Mouse (Mus musculus): ENCODE results near the gene Ppcs. TPM values are rescaled to one million over a fixed set of nuclear protein-coding genes. Genes with fewer than 3 reads are reported as not detected.
A peak's percentile ranks its signal among the peaks of the same experiment; 100 is the strongest.

The Ppcs gene
- 25.0 and 25.5 TPM in 2 replicates for polyA plus RNA-seq (2014; fragmentation: Nextera tagmentation; extraction: Ambion mirVana)

DNA sequence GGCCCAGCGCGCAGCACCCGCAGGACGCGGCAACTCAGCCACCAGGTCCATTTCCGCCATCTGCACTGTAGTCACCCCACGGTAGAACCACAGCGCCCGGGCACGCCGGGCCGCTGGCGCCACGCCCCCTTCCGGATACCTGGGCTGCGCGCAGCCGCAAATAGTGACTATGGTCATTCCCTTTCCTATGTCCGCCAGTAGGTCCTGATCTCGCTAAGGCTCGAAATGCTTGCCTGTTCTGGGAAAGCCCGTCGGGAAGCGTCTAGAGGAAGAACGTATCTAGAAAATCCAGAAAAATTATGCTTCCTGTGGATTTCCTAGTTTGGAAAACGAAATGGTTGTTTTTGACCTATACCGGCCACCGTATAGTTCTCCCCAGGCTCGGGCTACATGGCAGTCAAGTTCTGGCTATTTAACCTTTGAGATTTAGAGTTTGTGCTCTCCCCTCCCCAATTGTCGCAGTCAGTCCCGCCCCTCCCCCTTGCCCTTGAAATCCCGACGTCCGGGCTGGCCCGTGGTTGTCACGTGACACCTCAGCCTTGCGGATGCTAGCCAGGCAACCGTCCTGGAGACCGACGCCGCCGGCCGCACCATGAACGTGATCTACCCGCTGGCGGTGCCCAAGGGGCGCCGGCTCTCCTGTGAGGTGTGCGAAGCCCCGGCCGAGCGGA lies at the start of gene Ppcs, which contains the start of gene Zmynd12:
Gene Ppcs, minus strand, starts transcription at position 127 of the 671 bp plus-strand sequence.
Gene Zmynd12, plus strand, starts transcription at position 521 of the 671 bp plus-strand sequence.
- Histone ChIP-seq H3K4me2 (ENCODE audit: low read depth) (peak within 1 kb of the TSS; percentile 91), H3K9ac (ENCODE audit: low read length) (peak within 1 kb of the TSS; percentile 78), H3K27me3 (ENCODE audit: control insufficient read depth, insufficient read depth, low read length) (no peaks in the 10 kb centered on the region), H3K9me3 (ENCODE audit: control insufficient read depth, low read length) (no peaks in the 10 kb centered on the region), H3K27ac (ENCODE audit: low read depth, low read length) (peak within 1 kb of the TSS; percentile 67), H3K4me1 (ENCODE audit: control insufficient read depth, insufficient read depth, low read length) (peaks cover 5% of the 10 kb centered on the region), H3K36me3 (ENCODE audit: control insufficient read depth, insufficient read depth, low read length) (no peaks in the 10 kb centered on the region), H3K4me3 (ENCODE audit: low read depth, low read length) (peak within 1 kb of the TSS; percentile 58)
- under 1% methylated on average over 52 of the region's 52 CpGs for WGBS
- DNase-seq (ENCODE audit: low spot score) (peak; percentile 92), ATAC-seq (ENCODE audit: insufficient read depth, low FRiP score, low TSS enrichment) (peak; percentile 92)

DNA sequence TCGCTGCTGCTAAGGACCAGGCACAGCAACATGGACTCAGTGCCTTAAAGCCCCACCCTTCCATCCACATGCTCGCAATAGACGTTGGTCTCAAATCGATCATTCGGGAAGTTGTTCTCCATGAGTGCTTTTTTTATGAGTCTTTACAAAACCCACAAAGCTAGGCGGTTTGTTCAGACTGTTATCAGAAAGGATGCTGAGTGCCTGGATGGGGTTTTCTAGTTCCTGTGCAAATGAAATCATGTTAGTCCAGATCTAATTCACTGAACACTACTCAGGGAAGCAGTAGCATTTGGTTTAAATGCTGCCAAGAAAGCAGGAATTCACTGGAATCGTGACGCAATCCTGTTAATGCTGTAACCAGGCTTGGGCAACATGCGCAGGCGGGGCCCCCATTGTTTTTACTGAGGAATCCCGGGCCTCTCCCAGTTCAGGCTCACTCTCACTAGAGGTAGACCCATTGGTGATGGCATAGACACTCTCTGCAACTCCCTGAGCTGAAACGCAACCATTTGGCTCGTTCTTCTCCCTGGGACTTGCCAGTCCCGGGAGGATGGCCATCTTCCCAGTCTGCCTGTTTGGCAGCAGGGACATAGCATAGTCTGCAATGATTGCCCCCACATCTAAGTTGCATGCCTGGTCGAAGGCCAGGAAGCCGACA lies 45.6 kb upstream of the Ppcs start:
- Histone ChIP-seq H3K36me3 (ENCODE audit: control insufficient read depth, insufficient read depth, low read length) (no peaks in the 10 kb centered on the region), H3K27me3 (ENCODE audit: control insufficient read depth, insufficient read depth, low read length) (no peaks in the 10 kb centered on the region), H3K9me3 (ENCODE audit: control insufficient read depth, low read length) (no peaks in the 10 kb centered on the region), H3K4me2 (ENCODE audit: low read depth) (no peak overlapping the region), H3K27ac (ENCODE audit: low read depth, low read length) (no peak overlapping the region), H3K4me1 (ENCODE audit: control insufficient read depth, insufficient read depth, low read length) (0 out of 2 replicates have a peak, but pooled peaks cover 2% of the 10 kb centered on the region), H3K9ac (ENCODE audit: low read length) (no peak overlapping the region), H3K4me3 (ENCODE audit: low read depth, low read length) (no peak overlapping the region)
- no peak for ATAC-seq (ENCODE audit: insufficient read depth, low FRiP score, low TSS enrichment)
- 89% methylated on average over 16 of the region's 16 CpGs for WGBS
- DNase-seq (ENCODE audit: low spot score): no peak

- Histone ChIP-seq H3K4me2 (ENCODE audit: low read depth) (no peak overlapping the region), H3K9me3 (ENCODE audit: control insufficient read depth, low read length) (no peaks in the 10 kb centered on the region), H3K27ac (ENCODE audit: low read depth, low read length) (no peak overlapping the region), H3K4me1 (ENCODE audit: control insufficient read depth, insufficient read depth, low read length) (0 out of 2 replicates have a peak, but pooled peaks cover 2% of the 10 kb centered on the region), H3K4me3 (ENCODE audit: low read depth, low read length) (no peak overlapping the region), H3K9ac (ENCODE audit: low read length) (no peak overlapping the region), H3K27me3 (ENCODE audit: control insufficient read depth, insufficient read depth, low read length) (no peaks in the 10 kb centered on the region), H3K36me3 (ENCODE audit: control insufficient read depth, insufficient read depth, low read length) (no peaks in the 10 kb centered on the region)
- DNase-seq (ENCODE audit: low spot score): no peak
- WGBS: 85% methylated on average over 5 of the region's 5 CpGs
- no peak for ATAC-seq (ENCODE audit: insufficient read depth, low FRiP score, low TSS enrichment)
These were observed 43.6 kb upstream of the Ppcs start for GRCm38 (mm10) chr4:119465841-119466240.

DNA sequence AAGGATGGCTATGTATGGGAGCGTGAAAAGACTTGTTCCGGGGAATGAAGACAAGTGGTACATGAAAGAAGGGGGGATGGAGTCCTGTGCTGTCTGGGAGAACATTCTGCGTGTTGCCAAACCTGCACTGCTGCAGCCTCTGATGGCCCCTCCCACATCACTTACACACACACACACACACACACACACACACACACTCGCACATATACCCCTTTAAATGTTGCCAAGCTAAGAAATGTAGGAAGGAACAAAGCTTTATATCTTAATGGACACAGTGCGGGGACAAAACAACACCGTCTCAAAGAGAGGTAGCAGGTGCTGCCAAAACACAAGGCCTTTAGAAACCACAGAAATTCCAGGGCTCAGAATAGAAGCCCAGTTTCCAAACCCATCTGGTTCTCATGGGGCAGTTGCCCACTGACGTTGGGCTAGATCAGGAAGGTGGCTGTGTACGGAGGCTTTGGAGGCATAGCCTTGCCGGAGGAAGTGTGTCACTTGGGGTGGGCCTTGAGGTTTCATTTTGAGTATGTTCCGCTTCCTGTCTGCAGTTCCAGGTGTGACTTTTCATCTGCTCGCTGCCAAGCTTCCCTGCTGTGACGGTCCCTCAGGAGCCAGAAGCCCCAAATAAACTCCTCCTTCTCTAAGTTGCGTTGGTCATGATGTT lies 41.7 kb upstream of the Ppcs start:
- ATAC-seq (ENCODE audit: insufficient read depth, low FRiP score, low TSS enrichment) (no peak), DNase-seq (ENCODE audit: low spot score) (no peak)
- WGBS: 84% methylated on average over 13 of the region's 13 CpGs
- Histone ChIP-seq H3K9me3 (ENCODE audit: control insufficient read depth, low read length) (no peaks in the 10 kb centered on the region), H3K9ac (ENCODE audit: low read length) (no peak overlapping the region), H3K36me3 (ENCODE audit: control insufficient read depth, insufficient read depth, low read length) (no peaks in the 10 kb centered on the region), H3K4me1 (ENCODE audit: control insufficient read depth, insufficient read depth, low read length) (0 out of 2 replicates have a peak, but pooled peaks cover 2% of the 10 kb centered on the region), H3K4me2 (ENCODE audit: low read depth) (no peak overlapping the region), H3K27me3 (ENCODE audit: control insufficient read depth, insufficient read depth, low read length) (no peaks in the 10 kb centered on the region), H3K27ac (ENCODE audit: low read depth, low read length) (no peak overlapping the region), H3K4me3 (ENCODE audit: low read depth, low read length) (no peak overlapping the region)

DNA sequence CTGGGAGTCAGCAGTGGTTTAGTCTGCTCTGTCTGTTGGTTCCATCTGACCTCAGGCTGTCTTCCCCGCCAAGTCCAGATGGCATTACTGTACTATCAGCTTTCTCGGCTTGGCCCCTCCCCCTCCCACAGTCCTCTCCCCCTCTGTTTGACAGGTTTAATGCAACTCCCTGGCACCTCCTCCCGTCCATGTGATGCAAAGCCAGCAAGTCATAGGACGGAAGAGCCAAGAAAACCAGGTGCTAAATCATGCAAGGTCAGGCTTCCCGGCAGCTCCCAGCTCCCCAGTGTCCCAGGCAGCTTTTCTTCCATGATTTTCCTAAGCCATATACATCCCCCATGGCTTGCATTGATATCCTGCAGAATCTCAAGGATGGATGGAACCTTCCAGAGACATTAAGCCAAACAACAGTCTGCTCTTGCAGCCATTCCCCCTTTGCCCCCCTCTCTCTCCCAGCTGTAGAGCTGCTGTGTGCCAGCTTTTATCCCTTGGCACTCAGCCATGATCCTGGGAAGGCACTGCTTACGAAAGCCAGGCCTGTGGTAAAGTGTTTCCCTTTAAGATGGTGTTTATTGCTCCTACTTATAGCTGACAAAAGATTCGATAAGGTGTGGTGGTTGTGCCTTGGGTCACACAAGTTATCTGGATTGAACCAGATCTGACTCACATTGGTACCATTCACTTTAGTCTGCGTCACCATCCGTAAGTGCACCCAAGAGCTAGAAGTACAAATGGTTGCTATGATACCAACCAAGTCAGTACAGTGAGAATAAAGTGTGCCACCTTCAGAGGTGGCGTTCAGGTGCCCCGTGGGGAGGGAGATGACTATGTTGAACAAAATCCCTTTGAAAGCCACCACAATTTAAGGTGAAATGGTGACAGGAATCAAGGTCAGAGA lies 40.9 kb upstream of the Ppcs start:
- peak; percentile 41 for ATAC-seq (ENCODE audit: insufficient read depth, low FRiP score, low TSS enrichment)
- no peak overlapping the region for H3K27ac ChIP-seq (ENCODE audit: low read depth, low read length)
- H3K4me2 ChIP-seq (ENCODE audit: low read depth): no peak overlapping the region
- H3K27me3 ChIP-seq (ENCODE audit: control insufficient read depth, insufficient read depth, low read length): no peaks in the 10 kb centered on the region
- 0 out of 2 replicates have a peak, but pooled peaks cover 2% of the 10 kb centered on the region for H3K4me1 ChIP-seq (ENCODE audit: control insufficient read depth, insufficient read depth, low read length)
- no peaks in the 10 kb centered on the region for H3K36me3 ChIP-seq (ENCODE audit: control insufficient read depth, insufficient read depth, low read length)
- H3K9ac ChIP-seq (ENCODE audit: low read length): no peak overlapping the region
- DNase-seq (ENCODE audit: low spot score): peak; percentile 51
- 59% methylated on average over 11 of the region's 11 CpGs for WGBS
- H3K9me3 ChIP-seq (ENCODE audit: control insufficient read depth, low read length): no peaks in the 10 kb centered on the region
- H3K4me3 ChIP-seq (ENCODE audit: low read depth, low read length): no peak overlapping the region

GRCm38 (mm10) chr4:119462457-119462856 lies 40.2 kb upstream of the Ppcs start:
- Histone ChIP-seq H3K27ac (ENCODE audit: low read depth, low read length) (no peak overlapping the region), H3K4me1 (ENCODE audit: control insufficient read depth, insufficient read depth, low read length) (0 out of 2 replicates have a peak, but pooled peaks cover 2% of the 10 kb centered on the region), H3K36me3 (ENCODE audit: control insufficient read depth, insufficient read depth, low read length) (no peaks in the 10 kb centered on the region), H3K4me3 (ENCODE audit: low read depth, low read length) (no peak overlapping the region), H3K4me2 (ENCODE audit: low read depth) (no peak overlapping the region), H3K27me3 (ENCODE audit: control insufficient read depth, insufficient read depth, low read length) (no peaks in the 10 kb centered on the region), H3K9ac (ENCODE audit: low read length) (no peak overlapping the region), H3K9me3 (ENCODE audit: control insufficient read depth, low read length) (no peaks in the 10 kb centered on the region)
- DNase-seq (ENCODE audit: low spot score) (no peak), ATAC-seq (ENCODE audit: insufficient read depth, low FRiP score, low TSS enrichment) (no peak)
- WGBS: 89% methylated on average over 3 of the region's 3 CpGs

DNA sequence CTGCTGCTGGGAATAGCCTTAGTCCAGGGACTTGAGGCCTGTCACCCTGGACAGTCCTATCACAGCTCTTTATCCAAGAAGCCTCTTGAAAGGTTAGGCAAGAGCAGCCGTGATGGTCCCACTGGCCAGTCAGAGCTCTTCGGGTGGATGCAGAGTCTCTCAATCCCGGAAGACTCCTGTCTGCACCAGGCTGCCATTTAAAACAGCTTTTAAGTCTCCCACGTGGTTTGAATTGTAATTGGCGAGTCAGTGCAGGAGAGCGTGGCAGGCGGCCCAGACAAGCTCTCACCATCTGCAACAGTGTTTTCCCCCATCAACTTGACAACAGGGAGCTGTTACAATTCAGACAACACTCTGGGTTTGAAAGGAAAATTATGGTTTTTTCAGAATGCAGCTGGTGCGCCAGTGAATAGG lies 38.5 kb upstream of the Ppcs start:
- no peaks in the 10 kb centered on the region for H3K9me3 ChIP-seq (ENCODE audit: control insufficient read depth, low read length)
- H3K27me3 ChIP-seq (ENCODE audit: control insufficient read depth, insufficient read depth, low read length): no peaks in the 10 kb centered on the region
- H3K4me3 ChIP-seq (ENCODE audit: low read depth, low read length): no peak overlapping the region
- DNase-seq (ENCODE audit: low spot score) (no peak), ATAC-seq (ENCODE audit: insufficient read depth, low FRiP score, low TSS enrichment) (peak; percentile 48)
- no peak overlapping the region for H3K4me2 ChIP-seq (ENCODE audit: low read depth)
- no peak overlapping the region for H3K9ac ChIP-seq (ENCODE audit: low read length)
- WGBS: 48% methylated on average over 8 of the region's 8 CpGs
- H3K4me1 ChIP-seq (ENCODE audit: control insufficient read depth, insufficient read depth, low read length): 0 out of 2 replicates have a peak, but pooled peaks cover 2% of the 10 kb centered on the region
- no peak overlapping the region for H3K27ac ChIP-seq (ENCODE audit: low read depth, low read length)
- no peaks in the 10 kb centered on the region for H3K36me3 ChIP-seq (ENCODE audit: control insufficient read depth, insufficient read depth, low read length)

- Histone ChIP-seq H3K9ac (ENCODE audit: low read length) (no peak overlapping the region), H3K9me3 (ENCODE audit: control insufficient read depth, low read length) (no peaks in the 10 kb centered on the region), H3K27me3 (ENCODE audit: control insufficient read depth, insufficient read depth, low read length) (no peaks in the 10 kb centered on the region), H3K27ac (ENCODE audit: low read depth, low read length) (no peak overlapping the region), H3K36me3 (ENCODE audit: control insufficient read depth, insufficient read depth, low read length) (no peaks in the 10 kb centered on the region), H3K4me3 (ENCODE audit: low read depth, low read length) (no peak overlapping the region), H3K4me1 (ENCODE audit: control insufficient read depth, insufficient read depth, low read length) (0 out of 2 replicates have a peak, but pooled peaks cover 2% of the 10 kb centered on the region), H3K4me2 (ENCODE audit: low read depth) (no peak overlapping the region)
- ATAC-seq (ENCODE audit: insufficient read depth, low FRiP score, low TSS enrichment) (no peak), DNase-seq (ENCODE audit: low spot score) (no peak)
- 64% methylated on average over 5 of the region's 5 CpGs for WGBS
These were observed 38.1 kb upstream of the Ppcs start for GRCm38 (mm10) chr4:119460296-119460695.
